Mouse (Mus musculus) natural killer cell, adult 2 months (primary cell): ENCODE measurements around the gene Ptbp3.

Experiments
- DNase-seq, 2 experiments: peaks; one replicate each; pipeline ENCODE4 v3.0.0; 2022; ENCODE audit warnings: low spot score in 2 of 2

Gene Ptbp3

DNA sequence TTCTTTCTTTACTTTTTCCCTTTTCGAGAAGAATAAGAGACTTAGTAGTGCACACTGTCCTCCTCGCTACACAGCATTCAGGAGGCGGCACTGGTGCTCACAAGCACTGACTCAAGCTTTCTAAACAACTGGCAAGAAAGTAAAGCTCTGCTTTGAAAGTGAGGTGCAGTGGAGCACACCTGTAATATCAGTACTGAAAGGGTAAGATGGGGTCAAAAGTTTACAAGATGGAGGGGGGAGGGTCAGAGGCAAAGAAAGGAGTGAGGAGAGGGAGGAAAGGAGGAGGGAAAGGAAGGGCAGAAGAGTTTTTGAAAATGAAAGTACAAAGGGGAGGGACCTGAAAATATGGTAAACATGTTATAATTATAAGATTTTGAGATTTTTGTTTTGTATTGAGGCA is 43.7 kb downstream of the Ptbp3 start:
- no peak for DNase-seq

DNA sequence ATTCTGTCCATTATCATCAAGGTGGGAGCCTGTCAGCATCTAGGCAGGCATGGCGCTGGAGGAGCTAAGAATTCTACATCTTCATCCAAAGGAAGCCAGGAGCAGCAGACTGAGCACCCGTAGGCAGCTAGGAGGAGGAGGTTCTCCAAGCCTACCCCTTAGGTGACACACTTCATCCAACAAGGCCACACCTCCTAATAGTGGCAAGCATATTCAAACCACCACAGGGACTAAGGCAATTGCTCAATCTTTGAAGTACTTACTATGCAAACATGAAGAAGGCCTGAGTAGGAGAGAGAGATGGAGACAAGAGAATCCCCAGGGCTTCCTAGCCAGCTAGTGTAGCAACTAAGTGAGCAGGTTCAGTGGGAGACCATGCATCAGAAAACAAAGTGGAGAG is 58.1 kb downstream of the Ptbp3 start:
- no peak for DNase-seq

DNA sequence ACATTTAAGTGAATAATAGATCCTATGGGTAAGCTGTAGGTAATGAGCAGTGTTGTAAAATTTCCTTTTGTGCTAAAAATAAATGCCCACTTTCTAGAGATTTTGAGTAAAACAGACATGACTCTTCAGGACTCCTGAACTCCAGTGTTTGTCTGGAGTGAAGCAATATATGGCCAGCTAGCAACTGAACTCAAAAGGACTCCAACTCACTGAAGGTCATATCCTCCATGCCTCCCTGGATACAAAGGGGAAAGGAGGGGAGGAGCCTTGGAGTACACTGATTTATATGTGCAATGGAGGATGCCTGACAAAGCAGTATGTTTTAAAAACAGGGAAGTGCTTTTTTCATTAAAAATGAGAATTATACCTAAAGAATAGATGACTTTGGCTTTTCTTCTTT is 77.9 kb downstream of the Ptbp3 start:
- no peak for DNase-seq

DNA sequence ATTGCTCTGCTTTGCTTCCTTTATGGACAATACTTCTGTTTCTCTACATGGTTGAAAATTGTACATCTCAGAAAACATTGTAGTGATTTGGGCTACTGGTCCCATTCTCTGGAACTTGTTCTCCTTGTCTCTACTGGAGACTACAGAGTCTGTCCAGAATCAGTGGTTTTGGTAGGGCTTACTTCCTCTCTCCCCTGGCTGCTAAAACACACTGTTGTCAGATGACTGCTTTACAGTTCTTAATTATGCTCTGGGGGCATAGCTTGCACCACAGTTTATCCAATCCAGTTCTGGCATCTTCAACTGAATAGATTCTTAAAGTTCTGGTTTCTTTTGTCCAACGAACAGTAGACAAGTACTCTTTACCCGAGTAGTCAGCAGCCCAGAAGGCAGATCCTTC is 83.7 kb downstream of the Ptbp3 start:
- no peak for DNase-seq

DNA sequence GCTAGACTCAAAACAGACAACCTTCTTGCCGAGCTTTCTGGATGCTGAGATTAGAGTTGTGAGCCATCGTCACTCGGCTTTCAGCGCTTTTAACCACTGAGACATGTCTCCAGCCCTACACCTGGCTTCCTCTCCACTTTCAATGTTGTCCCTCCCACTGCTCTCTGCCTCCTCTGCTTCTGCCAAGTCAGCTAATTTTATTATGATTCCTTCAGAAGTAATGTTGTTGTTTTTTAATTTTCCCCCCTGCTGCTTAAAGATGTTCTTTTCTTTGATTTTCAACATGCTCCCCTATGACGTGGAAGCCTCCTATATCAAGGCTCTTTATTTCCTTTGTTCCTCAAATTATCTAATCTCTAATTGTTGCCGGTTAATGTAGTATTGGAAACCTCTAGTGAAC is 84.5 kb downstream of the Ptbp3 start:
- no peak for DNase-seq

DNA sequence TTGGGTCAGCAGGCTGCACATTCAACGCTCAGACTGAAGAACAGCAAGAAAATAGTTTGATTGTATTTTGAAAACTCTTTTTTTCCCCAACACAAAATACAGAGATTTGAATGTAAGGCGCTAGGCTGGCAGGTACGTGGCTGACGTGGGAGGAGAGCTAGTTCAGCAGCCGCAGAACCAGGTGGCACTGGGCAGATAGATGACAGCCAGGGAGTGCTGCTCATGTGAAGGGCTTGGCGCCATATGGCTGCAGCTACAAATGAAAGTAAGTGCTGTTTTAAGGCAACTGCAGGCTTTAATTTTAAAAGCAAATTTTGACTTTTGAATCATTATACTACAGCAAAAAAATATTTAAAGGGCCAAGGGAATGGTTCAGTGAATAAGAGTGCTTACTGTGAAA is 86.7 kb downstream of the Ptbp3 start:
- no peak for DNase-seq

DNA sequence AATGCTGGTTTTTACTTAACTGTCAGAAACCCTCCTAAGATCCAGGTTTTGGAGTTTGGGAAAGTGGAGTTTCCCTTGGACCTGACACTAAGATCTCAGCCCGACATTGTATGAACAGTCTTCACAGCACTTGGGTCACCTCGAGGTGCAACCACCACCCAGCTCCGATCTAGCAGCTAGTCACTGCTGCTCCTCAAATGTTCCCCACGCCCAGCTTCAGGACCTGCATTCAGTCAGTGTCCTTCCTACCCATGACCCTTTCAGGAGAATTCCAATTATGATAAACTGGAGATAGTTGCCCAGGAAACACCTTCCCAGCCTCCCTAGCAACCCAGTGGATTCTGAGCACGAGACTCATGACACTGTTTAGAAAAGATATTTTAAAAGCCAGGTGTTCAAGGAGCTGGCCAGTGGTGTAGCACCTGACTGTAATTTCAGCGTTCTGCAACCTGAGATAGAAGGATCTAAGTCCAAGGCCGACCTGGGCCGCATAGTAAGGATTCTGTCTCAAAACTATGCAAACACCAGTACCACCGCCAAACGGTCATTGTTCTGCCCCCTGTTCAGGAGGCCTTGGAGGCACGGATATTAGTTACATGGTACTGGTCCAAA is 87.9 kb downstream of the Ptbp3 start:
- DNase-seq: no peak

DNA sequence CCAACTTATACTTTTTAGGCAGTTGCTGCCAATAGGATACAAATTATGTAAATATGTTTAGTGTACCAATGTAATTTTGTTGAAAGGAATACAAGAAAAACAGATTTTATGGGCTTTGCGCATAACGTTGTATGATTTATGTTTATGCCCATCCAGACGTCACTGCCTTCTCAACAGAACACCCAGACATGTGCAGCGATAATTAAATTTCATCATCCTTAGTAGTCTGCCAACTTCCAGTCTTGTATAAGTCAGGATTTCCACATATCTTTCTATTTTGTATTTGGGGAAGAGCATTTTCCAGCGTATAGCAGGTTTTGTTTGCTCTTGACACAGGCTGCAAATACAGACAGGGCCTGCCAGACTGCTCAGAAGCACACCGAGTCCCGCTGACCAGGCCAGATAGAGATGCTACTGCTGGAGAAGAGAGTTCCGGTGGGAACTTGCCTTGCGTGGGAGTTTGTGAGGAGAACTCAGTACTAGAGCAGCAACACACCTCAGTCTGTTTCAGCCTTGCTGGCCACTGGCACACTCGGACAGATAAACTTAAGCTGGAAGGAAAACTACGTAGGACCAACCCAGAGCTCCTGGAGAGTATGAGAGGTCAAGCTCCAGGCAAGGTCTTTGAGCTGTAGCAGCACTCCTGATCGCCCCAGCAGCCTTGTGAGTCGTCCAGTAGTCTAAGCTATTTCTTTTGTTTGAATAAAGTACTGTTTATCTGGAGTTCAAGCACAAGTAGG is 89.8 kb downstream of the Ptbp3 start:
- DNase-seq: no peak

DNA sequence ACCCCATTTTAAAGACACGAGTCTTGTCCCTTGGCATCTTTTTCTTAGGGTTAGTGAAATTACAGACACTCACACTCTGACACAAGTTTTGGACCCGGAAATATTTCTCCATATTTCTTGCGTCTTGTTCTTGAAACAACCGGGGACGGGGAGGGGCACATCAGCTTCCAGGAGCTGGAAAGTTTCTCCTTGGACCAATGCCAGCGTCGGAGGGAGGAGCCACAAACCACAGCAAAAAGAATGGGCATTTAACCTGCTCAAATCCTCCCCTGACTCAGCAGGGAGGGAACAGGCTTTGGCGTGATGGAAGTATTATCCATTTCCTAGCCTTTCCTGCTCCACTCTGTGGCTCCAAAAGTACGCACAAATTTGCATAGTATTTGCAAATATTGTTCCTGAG is 91.2 kb downstream of the Ptbp3 start:
- DNase-seq: no peak

DNA sequence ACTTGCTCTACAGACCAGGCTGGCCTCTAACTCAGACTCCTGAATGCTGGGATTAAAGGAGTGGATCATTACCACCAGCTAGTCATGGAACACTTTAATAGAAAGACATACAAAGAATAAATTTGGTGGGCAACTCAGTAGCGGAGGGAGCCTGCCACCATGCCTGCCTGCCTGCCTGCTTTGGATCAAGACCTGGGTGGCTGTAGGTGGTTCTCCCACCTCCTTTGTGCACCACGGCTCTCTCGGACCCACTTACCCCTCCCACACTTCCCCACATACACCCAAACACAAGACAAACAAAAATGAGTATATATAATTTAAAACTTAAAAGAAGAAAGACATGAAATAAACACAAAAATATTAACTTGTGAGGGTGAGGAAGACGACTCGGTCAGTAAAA is 92.1 kb downstream of the Ptbp3 start:
- no peak for DNase-seq

DNA sequence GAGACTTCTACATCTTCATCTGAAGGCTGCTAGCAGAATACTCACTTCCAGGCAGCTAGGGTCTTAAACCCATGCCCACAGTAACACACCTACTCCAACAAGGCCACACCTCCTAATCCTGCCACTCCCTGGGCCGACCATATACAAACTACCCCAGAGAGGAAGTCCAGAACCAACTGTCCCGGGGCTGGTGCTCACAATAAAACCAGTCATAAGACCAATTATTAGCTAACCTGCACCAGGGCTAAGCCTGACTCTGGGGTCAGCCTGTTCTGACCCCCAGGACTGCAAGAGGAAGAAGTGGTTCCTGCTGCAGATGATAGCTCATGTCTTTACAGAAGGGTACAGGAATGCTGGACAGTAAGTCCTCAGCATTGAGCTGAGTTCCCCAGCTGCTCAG is 93.7 kb downstream of the Ptbp3 start:
- no peak for DNase-seq

DNA sequence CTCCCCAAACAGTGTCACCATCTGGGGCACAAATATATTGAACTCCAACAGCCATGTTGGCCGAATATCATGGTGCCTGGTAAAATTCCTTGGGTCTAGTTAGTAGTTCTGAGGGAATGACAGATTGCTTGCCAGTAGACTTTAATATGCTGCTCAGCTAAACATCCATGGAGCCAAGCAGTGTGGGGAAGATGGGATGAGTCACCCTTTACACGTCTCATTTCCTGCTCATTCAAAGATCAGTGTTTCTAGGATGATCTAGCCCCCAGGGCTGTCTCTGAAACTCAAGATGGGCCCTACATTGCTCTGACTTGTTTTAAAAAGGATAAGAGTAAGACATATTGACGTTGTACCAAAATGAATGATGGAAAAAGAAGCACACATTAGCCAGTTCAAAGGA is 95.1 kb downstream of the Ptbp3 start:
- no peak for DNase-seq

DNA sequence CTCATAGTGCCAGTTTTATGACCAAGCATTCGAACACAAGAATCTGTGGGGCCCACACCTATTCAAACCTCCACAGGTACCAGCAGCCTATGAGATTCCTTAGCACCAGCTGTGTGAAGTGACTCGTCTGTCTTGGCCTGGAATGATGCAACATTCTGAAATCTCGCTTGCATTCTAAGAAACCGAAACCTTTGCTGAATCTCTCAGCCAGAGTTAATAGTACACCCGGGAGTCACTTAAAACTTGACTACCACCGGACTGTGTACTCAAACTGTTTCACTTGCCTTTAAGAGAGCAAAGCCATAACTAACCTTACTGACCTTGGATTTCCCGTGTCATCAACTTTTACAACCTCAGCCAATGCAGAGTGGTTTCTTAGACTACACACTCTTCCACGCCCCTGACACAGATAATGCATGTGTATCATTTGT is 96.6 kb downstream of the Ptbp3 start:
- no peak for DNase-seq

DNA sequence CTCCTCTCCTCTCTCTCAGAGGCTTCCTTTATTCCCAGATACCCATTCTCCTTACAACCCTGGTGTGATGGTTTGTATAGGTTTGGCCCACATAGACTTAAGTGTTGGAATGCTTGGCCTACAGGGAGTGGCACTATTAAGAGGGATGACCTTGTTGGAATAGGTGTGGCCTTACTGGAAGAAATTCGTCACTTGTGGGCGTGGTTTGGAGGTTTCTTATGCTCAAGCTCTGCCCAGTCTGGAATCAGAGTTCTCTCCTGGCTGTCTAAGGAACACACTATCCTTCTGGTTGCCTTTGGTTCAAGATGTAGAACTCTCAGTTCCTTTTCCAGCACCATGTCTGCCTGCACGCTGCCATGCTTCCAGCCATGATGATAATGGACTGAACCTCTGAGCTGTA is 98.3 kb downstream of the Ptbp3 start:
- DNase-seq: no peak

DNA sequence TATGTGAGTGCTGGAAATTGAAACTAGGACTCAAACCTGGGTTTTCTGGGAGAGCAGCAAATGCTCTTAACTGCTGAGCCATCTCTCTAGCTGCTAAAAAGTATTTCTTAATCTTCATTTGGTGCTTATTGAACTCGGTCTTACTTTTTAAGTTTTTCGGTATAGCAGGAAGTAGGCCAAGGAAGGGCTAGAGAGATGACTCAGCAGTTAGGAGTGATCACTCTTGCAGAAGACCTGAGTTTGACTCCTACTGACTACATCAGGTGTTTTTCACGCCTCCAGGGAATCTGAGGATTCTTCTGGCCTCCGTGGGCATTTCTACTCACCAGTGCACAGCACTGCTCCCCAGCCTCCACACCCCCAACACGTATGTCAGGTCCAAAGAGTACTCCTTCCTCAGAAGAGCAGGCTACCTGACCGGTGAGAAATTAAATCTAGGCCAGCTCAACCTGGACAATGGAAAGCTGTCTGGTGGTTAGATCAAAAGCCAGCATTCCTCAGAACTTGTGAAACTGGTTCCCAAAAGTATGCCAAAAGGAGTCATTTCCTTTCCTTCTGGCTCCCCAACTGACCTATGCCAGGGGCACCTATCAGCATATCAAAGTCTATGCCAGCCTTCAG is 98.8 kb downstream of the Ptbp3 start:
- DNase-seq: no peak

DNA sequence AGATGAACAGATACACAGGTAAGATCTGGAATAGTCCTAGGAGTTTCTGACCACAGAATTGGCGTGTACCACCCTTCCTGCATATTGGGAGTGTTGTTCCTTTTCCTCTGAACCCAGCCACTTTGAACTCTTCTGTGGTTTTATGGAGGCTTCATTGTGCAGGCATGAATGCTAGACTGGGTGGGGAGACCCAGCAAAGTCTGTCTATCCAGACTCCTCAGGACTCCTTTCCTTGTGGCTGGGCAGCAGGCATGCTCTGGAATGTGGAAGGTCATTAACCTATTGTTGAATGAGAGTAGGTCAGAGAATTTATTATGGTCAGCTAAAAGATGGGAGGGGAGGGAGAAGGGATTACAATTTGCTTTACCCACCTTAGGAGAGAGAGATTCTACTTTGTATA is 101.9 kb downstream of the Ptbp3 start:
- DNase-seq: no peak

DNA sequence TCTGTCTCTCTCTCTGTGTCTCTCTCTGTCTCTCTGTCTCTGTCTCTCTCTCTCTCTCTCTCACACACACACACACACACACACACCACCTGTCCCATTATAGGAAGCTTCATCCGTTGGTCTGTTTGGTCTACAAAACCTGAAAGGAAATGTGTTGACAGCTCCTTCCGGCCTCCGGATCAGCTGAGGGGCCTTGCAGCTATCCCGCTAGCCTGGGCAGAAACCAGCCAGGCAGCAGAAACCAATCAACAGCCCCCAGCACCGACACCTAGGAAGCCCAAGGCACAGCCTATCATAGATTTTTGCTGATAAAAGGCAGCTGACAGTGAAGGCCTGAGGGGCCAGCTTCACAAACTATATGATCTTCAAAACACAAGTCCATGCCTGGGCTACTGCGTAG is 103.6 kb downstream of the Ptbp3 start:
- peak; percentile 41 to 53 for DNase-seq

DNA sequence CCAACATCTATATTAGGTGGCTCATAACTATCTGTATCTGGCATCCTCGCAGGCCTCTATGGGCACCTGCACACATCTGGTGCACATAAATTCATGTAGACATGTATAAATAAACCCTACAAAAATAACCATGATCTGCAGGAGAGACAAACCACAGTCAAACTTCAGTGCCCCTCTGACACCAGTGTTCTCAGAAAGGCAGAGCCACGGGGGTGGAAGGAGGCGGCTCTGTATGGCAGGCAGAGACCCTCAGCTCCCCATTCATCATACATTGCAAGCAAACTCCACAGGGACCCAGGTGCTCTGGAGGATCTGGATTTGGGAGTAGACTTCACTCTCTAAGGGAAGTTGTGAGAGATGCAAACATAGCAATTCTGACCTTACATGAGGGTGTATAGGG is 104.2 kb downstream of the Ptbp3 start:
- DNase-seq: peak in 1 of 2 experiments; percentile 25

DNA sequence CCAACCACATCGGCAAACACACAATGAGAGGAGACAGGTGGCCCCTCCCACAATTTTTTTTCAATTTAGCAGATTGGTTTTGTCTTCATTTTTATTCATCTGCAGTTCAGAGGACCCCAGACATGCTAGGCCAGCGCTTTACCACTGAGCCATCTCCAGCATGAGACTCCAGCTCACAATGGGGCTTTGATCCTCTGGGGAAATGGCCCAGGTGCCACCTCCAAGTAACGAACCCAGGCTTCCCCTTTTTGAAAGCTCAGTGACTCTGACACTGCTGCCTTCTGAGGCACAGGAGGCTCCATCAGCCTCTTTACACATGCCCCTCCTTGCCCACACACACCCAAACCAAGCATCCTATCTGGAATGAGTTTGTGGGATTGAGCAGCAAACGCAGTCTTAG is 105.1 kb downstream of the Ptbp3 start:
- peak in 1 of 2 experiments; percentile 75 for DNase-seq

DNA sequence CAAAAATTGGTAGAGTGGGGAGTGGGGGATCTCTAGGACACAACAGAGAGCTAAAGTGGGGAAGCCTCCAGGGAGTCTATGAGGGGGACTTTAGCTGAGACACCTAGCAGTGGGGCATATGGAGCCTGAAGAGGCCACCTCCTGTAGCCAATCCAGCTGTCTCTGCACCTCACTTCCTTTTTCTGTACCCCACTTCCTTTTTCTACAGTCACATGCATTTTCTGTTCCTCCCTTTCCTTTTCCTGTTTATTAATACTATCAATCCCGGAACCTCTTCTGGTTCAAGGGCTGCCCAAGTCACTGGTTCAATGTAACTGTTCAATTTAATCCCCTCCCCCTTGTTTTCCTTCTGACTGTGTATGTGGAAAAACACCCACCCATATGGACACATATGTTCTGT is 107.9 kb downstream of the Ptbp3 start:
- peak in 1 of 2 experiments; percentile 56 for DNase-seq

DNA sequence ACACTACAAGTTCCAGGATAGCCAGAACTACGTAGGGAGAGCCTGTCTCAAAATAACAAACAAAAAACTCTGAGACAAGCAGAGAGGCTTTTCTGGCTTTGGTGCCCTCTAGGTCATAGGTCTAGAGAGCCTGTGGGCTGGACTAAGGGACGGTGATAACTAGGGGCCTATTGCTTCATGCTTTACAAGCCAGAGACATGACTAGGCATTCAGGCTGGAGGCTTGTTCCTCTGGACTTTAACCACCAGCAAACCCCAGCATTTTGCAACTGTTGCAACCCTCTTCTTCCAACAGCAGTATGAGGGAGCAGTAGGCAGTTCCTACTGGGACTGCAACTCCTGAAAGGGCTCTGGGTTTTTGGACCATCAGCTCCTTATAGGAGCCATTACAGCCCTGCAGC is 109.2 kb downstream of the Ptbp3 start:
- peak in 1 of 2 experiments; percentile 7 for DNase-seq

DNA sequence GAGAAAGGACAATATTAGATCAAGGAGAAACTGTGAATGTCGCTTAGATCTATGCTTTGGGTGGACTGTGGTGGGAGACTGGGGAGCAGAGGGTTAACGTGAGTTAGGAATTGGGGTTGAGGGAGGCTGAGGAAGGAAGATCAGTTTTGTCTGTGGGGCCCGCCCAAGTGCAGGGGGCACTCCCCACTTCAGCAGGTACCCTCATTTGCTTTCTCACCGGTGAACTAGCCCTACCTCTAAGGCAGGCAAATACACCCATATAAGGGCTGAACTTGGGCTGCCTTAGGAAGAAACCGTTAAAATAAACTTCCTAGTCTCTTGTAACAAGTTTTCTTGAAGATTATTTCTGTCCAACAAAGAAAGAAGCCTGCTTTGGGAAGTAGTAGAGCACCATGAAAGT is 110.1 kb downstream of the Ptbp3 start:
- no peak for DNase-seq
